Mouse (Mus musculus): ENCODE measurements around the gene Abca8b. TPM values are rescaled to one million over a fixed set of nuclear protein-coding genes. Genes with fewer than 3 reads are reported as not detected.

Abca8b gene
- polyA plus RNA-seq, 1 experiment from 2014 or later: 0.87 TPM

Other genes starting within 250 kb of the Abca8b start
- gene 1700012B07Rik, start 167.8 kb downstream of the Abca8b start, polyA plus RNA-seq (2014; fragmentation: Nextera tagmentation; extraction: Ambion mirVana): not detected in 2 replicates
- gene Abca8a, start 100.1 kb upstream of the Abca8b start, polyA plus RNA-seq (2014; fragmentation: Nextera tagmentation; extraction: Ambion mirVana): not detected in 2 replicates
- gene Abca9, start 172.4 kb upstream of the Abca8b start, polyA plus RNA-seq (2014; fragmentation: Nextera tagmentation; extraction: Ambion mirVana): 1.0 and 1.2 TPM in 2 replicates